Mouse (Mus musculus) embryonic facial prominence, embryonic 14.5 days (tissue): ENCODE measurements around the gene Mmadhc. TPM values are rescaled to one million over a fixed set of nuclear protein-coding genes. Genes with fewer than 3 reads are reported as not detected.

Experiments
- ATAC-seq: fragments of 200-750 bp; cut with Nextera tagmentation; 2 replicates; pipeline ENCODE4 v1.8.0; 2017; ENCODE audit warnings: low read depth, moderate number of reproducible peaks, moderate TSS enrichment
- DNase-seq: peaks from one replicate; pipeline ENCODE4 v3.0.0-alpha.2; 2015; ENCODE audit warnings: low spot score
- H3K27ac ChIP-seq: fragments of 300-500 bp; sonication (generic); replicated peaks from 2 replicates; pipeline ENCODE4 v1.5.1; 2014; ENCODE audit warnings: low read depth, mild to moderate bottlenecking, low read length, moderate library complexity
- H3K27me3 ChIP-seq: fragments of 300-500 bp; sonication (generic); replicated peaks from 2 replicates; pipeline ENCODE4 v1.6.1; 2014; ENCODE audit warnings: low read length; ENCODE audit not compliant: control insufficient read depth, insufficient read depth
- H3K36me3 ChIP-seq: fragments of 300-500 bp; sonication (generic); 2 replicates; pipeline ENCODE4 v1.6.1; 2014; ENCODE audit warnings: low read length, mixed read lengths; ENCODE audit not compliant: control insufficient read depth, insufficient read depth
- H3K4me1 ChIP-seq: fragments of 300-500 bp; sonication (generic); 2 replicates; pipeline ENCODE4 v1.6.1; 2014; ENCODE audit warnings: antibody characterized with exemption, low read length; ENCODE audit not compliant: control insufficient read depth, insufficient read depth
- H3K4me2 ChIP-seq: fragments of 300-500 bp; sonication (generic); 2 replicates; pipeline ENCODE4 v1.6.1; 2014; ENCODE audit warnings: low read depth, mild to moderate bottlenecking, low read length, moderate library complexity, mixed read lengths
- H3K4me3 ChIP-seq: fragments of 300-500 bp; sonication (generic); 2 replicates; pipeline ENCODE4 v1.5.1; 2014; ENCODE audit warnings: low read depth, mild to moderate bottlenecking, low read length
- H3K9ac ChIP-seq: fragments of 300-500 bp; sonication (generic); 2 replicates; pipeline ENCODE4 v1.6.1; 2014; ENCODE audit warnings: low read depth, mild to moderate bottlenecking, low read length, moderate library complexity, mixed read lengths
- H3K9me3 ChIP-seq: fragments of 300-500 bp; sonication (generic); 2 replicates; pipeline ENCODE4 v1.6.1; 2016; ENCODE audit warnings: low read length; ENCODE audit not compliant: control insufficient read depth
- WGBS: fragments of 180-500 bp; shearing (Covaris S2); extraction: QIAGEN DNeasy Blood & Tissue Kit; methylation state at CpG from one replicate; pipeline ENCODE4 v1.1.7; 2014; 5-methylcytosine and 5-hydroxymethylcytosine counted together
- polyA plus RNA-seq: library from polyadenylated mRNA; unstranded; fragments of >200 nt; fragmentation: Nextera tagmentation; extraction: Ambion mirVana; gene quantifications from 2 replicates; pipeline ENCODE4 v1.2.1, GENCODE M21; 2014

The Mmadhc gene
- polyA plus RNA-seq, 1 experiment from 2014 or later, result 160 TPM

GRCm38 (mm10) chr2:50233491-50233890, 63.1 kb downstream of the Mmadhc start:
- 0 out of 2 replicates have a peak, but pooled peaks cover under 1% of the 10 kb centered on the region for H3K9me3 ChIP-seq
- H3K9ac ChIP-seq, result no peak overlapping the region
- no peak overlapping the region for H3K4me2 ChIP-seq
- no peak for ATAC-seq
- DNase-seq, result peak; percentile 14
- H3K27me3 ChIP-seq, result no peaks in the 10 kb centered on the region
- 48% methylated on average over 8 of the region's 8 CpGs for WGBS
- no peaks in the 10 kb centered on the region for H3K36me3 ChIP-seq
- no peaks in the 10 kb centered on the region for H3K4me1 ChIP-seq
- no peak overlapping the region for H3K4me3 ChIP-seq
- H3K27ac ChIP-seq, result no peak overlapping the region

Other genes with a start within 250 kb of the Mmadhc start
- 8.8 and 11.9 TPM in 2 replicates for gene Lypd6, start 230.4 kb downstream of the Mmadhc start, polyA plus RNA-seq